Mouse (Mus musculus) adrenal gland, postnatal 36 days (tissue): Measurements from ENCODE around the gene Hp. TPM values are rescaled to one million over a fixed set of nuclear protein-coding genes. Genes with fewer than 3 reads are reported as not detected.

Experiments
- DNase-seq, 2 experiments: peaks; one replicate each; pipeline ENCODE4 v3.0.0; 2021; ENCODE audit warnings: mixed read lengths in 1 of 2
- long read RNA-seq, 2 experiments: library from polyadenylated mRNA; stranded (forward); transcript quantifications; one replicate each; pipeline ENCODE4 v2.0.0; 2021; ENCODE audit warnings: borderline sequencing depth in 2 of 2
- total RNA-seq, 2 experiments: library from RNA; stranded (reverse); gene quantifications; 2 replicates each; pipeline ENCODE4 v1.2.3; 2021

Hp gene
- total RNA-seq: 100 to 1,000 TPM in 1 of 2 experiments, 10 to 100 TPM in 1; 71.7 to 252 TPM
- long read RNA-seq, experiment 1, transcript Hp-201 (5 exons, 1,345 nt): major isoform, 239 of 269 reads
- long read RNA-seq, experiment 1, partial matches to known transcripts: 22 of 269 reads
- long read RNA-seq, experiment 1, other reads (novel, unspliced or antisense): 7 of 269 reads
- long read RNA-seq, experiment 2, transcript Hp-201 (5 exons, 1,345 nt): major isoform, 173 of 191 reads
- long read RNA-seq, experiment 2, partial matches to known transcripts: 1 of 191 reads
- long read RNA-seq, experiment 2, other reads (novel, unspliced or antisense): 17 of 191 reads

GRCm38 (mm10) chr8:109578900-109579301, at the start of gene Hp:
Hp (minus strand) TSS chr8:109579172.
- DNase-seq: peak; percentile 17 to 43

- no peak for DNase-seq
Measured at GRCm38 (mm10) chr8:109628638-109629037, 49.7 kb upstream of the Hp start.

- no peak for DNase-seq
Measured at GRCm38 (mm10) chr8:109615569-109615968, 36.6 kb upstream of the Hp start.

DNA sequence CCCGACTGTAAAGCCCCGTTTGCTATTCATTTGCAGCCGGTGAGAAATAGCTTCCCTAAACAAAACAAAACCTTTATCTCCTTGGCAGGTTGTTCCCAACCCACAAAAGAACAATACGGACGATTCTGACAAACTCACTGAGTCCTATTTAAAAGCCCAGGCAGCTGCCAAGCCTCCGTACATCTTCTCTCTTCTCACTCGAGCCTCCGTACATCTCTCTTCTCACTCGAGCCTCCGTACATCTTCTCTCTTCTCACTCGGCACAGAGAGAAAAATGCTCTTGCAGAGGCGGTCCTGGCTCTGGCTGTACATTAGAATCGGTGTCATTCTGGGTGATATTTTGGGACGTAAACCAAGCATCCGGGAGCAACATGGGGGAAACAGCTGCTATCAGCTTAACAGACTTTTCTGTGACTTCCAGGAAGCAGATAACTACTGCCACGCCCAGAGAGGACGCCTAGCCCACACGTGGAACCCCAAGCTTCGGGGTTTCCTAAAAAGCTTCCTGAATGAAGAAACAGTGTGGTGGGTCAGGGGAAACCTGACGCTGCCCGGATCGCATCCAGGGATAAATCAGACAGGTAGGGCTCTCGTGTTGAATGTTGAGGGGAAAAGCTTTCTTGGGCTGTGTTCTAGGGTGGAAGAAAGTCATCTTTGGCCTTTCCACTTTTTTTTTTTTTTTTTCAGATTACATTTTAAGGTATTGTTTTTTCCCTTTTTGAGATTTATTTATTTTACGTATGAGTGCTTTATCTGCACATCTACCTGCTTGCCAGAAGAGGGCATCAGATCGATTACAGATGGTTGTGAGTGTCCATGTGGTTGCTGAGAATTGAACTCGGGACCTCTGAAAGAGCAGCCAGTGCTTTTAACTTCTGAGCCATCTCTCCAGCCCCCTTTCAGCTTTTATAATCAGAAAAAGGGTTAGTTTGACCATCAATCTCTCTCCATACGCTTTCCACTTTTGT, 35.6 kb upstream of the Hp start, which contains the start of gene Pkd1l3:
TSS of gene Pkd1l3 (plus strand) at position 275 of the 968 bp plus-strand sequence.
- DNase-seq: no peak

DNA sequence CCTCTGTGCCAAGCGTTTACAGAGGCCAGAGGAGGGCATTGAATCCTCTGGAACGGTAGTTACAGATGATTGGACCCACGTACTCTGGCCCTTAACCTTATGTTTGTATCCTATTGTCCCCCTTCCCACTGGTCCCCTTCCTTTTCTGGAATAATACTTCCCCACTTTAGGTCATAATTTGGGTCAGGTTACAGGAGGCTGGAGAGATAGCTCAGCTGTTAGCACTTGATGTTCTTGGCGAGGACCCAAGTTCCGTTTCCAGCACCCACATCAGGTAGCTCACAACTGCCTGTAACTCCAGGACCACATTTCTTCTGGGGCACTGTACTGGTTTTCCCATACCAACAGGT, 30.2 kb upstream of the Hp start:
- DNase-seq: peak in 1 of 2 experiments; percentile 31

DNA sequence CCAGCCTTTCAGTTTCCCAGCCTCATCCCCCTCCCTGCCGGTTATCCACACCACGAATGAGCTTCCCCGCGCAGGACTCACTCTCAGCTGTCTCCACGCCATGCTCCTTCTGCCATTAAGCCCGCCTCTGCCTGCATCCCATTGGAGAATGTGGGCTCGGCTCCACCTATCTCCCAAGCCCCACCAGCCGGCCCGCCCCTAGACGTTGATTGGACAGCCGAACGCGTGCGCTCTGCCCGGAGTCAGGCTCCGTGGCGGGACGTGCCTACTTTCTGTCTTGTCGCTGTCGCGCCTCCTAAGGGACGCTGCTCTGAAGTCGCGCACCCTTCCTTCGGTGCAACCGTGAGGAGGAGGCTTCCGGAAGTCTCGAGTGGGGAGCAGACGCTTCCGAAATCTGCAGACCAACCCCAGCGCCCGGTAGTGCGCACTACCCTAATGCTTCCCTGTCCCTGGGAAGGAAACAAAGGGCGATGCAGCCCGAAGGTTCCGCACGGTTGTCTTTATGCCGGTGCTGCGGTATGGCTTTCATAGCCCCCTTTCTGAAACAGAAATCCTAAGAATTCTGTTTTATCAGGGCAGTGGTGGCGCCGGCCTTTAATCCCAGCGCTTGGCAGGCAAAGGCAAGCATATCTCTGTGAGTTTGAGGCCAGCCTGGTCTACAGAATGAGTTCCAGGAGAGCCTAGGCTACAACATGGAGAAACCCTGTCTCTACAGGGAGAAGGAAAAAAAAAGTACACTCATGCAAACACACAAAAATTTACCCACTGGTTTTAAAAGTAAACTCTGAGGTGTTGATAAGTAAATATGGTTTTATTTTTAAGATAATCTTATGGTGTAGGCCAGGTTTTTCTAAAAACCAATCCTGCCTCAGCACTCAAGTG, 29.5 kb upstream of the Hp start, which contains the start of gene Dhodh:
TSS of gene Dhodh (minus strand) at position 403 of the 882 bp plus-strand sequence.
- peak; percentile 97 for DNase-seq

- no peak for DNase-seq
Measured at GRCm38 (mm10) chr8:109607650-109608049, 28.7 kb upstream of the Hp start.

GRCm38 (mm10) chr8:109606725-109607124, 27.8 kb upstream of the Hp start:
- no peak for DNase-seq

DNA sequence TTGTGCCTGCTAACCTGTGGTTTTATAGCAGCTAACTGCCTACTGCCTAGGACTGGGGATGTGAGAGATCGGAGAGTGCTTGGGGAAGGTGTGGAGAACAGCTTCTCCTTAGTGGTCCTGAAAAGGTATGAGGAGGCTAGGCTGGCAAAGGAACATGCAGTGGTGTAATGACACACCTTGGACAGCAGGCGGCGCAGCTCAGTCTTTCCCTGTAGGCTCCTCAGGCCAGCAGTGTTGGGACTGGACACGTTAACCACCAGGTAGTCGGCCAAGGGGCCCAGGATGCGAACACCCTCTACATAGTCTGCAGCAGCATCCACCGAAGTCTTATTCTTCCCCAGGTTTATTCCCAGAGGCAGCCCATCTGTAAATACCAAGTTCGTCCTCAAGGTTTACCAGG, 16.9 kb upstream of the Hp start:
- DNase-seq: peak; percentile 48 to 67

- peak in 1 of 2 experiments; percentile 28 for DNase-seq
Measured at GRCm38 (mm10) chr8:109593117-109593788, 14.3 kb upstream of the Hp start.

DNA sequence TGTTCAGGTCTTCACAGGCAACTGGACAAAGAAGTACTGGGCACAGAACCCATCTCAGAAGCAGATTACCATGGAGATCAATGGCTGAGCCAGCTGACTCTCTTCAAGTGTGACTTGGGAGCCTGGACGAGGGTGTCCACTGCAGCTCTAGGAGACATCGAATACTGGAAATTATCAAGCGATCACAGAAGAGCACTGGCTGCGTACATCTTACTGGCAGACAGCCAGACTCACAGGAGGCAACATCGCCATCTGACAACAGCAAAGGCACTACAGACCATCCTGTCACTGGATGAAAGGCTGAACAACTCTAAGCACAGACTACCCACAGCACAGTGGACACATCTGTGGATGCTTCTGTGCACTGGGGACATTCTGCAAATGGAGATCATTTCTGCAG, 13.2 kb upstream of the Hp start:
- DNase-seq: no peak

DNA sequence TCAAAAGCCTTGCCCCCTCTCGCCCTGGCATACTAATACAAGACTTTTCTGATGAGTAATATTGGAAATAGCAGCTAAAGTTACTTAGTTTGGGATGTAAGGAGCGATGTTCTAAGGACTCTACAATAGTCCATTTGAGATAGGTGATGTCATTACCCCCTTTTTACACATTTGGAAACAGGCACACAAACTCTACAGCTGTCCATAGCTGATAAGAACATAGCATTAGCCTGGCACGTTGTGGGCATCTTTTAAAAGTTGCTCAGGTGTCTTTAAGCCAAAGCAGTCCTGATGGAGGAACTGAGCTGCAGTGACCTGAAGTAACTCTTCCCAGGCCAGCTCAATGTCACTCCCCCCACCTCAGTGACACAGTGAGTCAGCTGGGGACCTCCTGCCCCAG, 12.4 kb upstream of the Hp start:
- DNase-seq: no peak

DNA sequence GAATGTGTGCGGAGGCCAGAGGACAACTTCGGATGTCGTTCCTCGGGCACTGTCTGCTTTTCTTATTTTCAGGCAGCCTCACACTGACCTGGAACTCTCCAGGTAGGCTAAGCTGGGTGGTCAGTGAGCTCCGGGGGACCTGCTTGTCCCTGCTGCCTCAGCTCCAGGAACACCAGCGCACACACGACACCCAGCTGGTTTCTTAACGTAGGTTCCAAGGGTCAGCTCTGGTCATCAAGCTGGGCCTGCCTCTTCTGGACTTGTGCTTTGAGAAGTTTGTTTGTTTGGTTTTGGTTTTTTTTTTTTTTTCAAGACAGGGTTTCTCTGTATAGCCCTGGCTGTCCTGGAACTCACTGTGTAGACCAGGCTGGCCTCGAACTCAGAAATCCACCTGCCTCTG, 11.9 kb upstream of the Hp start:
- DNase-seq: no peak

GRCm38 (mm10) chr8:109586972-109587504, 8.1 kb upstream of the Hp start:
- DNase-seq: no peak

GRCm38 (mm10) chr8:109585652-109586051, 6.7 kb upstream of the Hp start:
- peak in 1 of 2 experiments; percentile 24 for DNase-seq

DNA sequence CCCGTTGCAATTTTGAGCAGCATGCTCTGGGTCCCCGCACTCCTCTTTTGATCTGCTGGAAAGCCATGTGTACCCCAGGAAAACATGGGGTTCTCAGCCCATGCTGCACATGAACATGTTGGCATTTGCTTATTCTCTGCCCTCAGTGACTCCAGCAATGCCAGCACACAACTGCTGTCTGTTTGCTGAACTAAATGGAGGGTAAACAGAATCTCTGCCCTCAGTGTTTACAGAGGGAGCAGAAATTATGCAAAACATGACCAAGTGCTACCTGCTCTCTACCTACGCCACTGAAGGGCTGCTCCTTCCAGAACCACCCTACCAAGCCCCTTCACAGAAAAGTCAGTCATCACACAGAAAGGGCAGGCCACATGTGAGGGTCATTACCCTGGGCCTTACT, 5.9 kb upstream of the Hp start:
- DNase-seq: no peak

GRCm38 (mm10) chr8:109584293-109584692, 5.3 kb upstream of the Hp start:
- no peak for DNase-seq

GRCm38 (mm10) chr8:109576311-109576710, 2.7 kb downstream of the Hp start:
- DNase-seq: no peak

DNA sequence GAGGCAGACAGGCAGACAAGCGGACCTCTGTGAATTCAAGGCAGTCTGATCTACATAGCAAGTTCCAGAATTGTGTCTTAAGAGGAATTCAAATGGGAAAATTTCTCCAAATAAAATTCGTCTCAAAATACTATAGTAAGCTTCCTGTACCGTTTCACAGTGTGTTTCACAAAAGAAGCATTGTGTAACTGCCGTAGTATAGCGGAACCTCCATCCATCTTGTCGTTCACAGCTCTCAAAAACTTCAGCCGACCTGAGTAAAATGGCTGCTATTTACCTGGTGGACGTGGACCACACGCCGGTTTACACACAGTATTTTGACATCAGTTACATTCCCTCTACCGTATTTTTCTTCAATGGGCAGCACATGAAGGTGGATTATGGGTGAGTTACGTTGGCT, 7.8 kb downstream of the Hp start:
- DNase-seq: no peak

DNA sequence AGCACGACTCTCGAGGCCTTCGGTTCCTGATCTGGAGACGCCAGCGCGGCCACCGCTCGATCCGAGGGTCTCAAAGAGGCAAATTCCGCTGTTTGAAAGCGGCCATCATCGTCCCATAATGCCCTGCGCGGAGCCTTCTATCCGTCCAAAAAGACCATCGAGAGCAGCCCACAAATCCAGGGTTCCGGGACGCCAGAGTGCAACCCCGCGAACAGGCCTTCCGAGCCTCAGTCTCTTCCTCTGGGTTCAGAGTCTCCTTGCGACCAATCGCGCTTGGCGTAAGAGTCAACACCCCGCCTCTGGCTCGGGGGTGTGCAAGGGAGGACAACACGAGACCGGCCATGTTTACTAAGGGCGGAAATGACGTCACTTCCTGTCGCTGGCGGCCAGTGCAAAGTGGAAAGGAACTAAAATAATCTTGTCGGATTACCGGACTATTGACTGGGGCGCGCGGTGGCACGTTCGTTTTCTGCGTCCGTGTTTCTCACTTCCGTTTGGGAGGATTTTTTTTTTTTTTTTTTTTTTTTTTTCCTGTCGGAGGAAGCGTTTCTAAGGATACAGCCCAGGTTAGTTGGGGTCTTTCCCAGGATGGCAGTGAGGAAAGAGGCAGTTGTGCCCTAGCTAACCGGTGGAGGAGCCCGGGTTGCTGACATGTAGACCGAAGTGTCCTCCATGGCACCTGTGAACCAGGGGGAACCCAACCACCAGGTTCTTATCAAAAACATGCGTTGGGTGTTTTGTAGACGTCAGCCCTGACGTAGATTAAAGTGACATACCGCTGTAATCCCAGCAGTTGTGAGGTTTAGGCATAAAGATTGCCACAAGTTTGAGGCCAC, 13.3 kb downstream of the Hp start, which contains the start of the genes Dhx38 and Txnl4b:
TSS of gene Dhx38 (minus strand) at position 364 of the 836 bp plus-strand sequence.
TSS of gene Txnl4b (plus strand) at position 395 of the 836 bp plus-strand sequence.
- DNase-seq: peak; percentile 97 to 99
